Mouse (Mus musculus) mesoderm, embryonic 11.5 days (tissue): ENCODE measurements around the gene Tor1b.

ENCODE experiments used
- DNase-seq: peaks from one replicate; pipeline ENCODE4 v3.0.0-alpha.2; 2012; ENCODE audit warnings: low read depth, low spot score

The Tor1b gene

GRCm38 (mm10) chr2:30985111-30986020, 32.6 kb downstream of the Tor1b start:
- DNase-seq: no peak

- no peak for DNase-seq
These were observed 37.5 kb downstream of the Tor1b start for GRCm38 (mm10) chr2:30990221-30990620.

DNA sequence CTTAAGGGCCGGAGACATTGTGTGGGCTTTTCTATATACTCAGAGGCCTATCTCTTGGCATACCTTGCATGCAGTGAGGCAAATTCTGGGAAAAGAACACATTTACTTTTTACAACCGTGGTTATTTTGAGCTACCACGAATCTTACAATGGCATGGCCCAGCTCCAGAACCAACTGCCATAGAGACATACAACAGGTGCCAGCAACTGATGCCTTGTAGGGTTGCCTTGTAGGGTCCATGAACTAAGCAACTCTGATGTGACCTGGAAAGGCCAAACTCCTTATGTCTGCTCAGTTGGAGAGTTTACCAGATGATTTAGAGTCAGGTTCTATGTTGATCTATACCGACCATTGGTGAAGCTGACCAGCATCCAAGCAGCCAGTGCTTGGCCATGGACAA, 42.1 kb downstream of the Tor1b start:
- no peak for DNase-seq

- no peak for DNase-seq
These were observed 42.8 kb downstream of the Tor1b start for GRCm38 (mm10) chr2:30995432-30995996.

DNA sequence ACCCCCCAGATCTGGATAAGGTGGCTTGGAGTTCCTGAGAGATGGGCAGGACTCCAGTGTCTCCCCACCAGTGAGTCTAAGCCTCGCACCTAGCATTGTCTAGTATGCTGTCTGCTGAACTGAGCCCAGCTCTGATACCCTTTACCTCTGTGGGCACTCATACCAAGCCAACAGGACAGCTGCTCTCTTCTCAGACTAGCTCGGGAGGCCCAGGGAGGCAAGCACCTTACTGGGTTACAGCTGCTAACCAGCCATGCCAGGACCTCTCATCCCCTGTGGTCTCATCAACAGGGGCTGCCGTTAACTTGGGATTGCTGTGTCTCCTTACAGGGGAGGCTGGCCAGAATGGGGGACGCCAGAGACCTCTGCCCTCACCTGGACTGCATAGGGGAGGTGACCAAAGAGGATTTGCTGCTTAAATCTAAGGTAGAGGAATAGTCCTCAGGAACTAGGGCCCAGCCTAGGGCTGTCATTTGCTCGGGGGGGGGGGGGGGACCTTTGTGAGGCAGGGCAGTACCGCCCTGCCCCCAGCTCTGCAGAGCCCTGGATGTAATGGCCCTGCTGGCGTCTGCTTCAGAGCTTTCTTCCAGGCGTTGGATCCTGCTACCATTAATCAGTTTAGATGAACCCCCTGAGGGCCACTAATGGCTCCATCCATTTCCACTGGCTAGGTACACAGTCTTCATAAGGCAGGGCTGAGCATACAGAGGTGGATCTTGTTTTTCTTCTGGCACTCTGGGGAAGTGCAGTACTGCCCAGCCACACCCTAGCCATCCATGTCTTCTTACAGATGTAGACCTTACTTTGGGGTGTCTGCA, 45.9 kb downstream of the Tor1b start:
- no peak for DNase-seq

GRCm38 (mm10) chr2:31002857-31003256, 50.1 kb downstream of the Tor1b start:
- no peak for DNase-seq

DNA sequence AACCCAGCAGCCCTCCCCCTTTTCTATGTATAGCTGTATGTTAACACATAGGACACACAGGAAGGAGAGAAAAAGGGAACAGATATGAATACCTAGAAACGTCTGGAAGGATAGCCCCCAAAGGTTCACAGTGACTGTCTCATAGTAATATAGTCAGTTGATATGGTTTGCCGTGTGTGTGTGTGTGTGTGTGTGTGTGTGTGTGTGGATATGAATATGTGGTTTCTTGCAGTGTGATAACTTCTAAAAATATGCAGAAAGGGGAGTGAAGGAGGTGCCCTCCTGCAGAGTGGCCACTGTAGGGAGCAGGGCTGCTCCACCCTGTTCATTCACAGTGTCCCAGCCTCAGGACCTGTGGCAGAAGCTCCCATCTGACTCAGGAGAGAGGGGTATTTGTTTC, 52.7 kb downstream of the Tor1b start:
- DNase-seq: no peak

DNA sequence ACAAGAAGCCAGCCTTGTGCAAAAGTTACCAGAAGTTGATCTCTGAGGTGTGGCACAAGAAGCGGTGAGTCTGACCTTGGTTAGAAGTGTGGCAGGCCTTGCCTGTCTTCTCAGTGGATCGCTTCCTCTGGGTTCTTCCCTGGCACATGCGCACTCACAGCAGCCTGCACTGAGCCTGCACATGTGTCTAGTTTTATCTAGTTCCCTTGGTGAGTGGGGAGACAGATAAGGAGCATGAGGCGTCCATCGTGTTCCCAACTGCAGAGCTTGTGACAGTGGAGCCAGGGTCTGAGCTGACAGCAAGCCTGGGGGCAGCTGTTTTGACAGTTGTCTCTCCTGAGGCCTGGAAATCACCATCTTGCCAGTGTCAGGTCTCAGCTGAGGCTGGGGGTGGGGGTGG, 53.7 kb downstream of the Tor1b start:
- DNase-seq: no peak

- no peak for DNase-seq
These were observed 54.4 kb downstream of the Tor1b start for GRCm38 (mm10) chr2:31007208-31007607.
